Mouse (Mus musculus) left cerebral cortex, adult 2 months (tissue): ENCODE measurements around the gene Lmna. TPM values are rescaled to one million over a fixed set of nuclear protein-coding genes. Genes with fewer than 3 reads are reported as not detected.

Experiments used
- DNase-seq, 2 experiments: peaks; one replicate each; pipeline ENCODE4 v3.0.0; 2021 to 2022; ENCODE audit warnings: low spot score in 2 of 2, mixed read lengths in 1 of 2; ENCODE audit errors: extremely low spot score in 1 of 2
- H3K27ac ChIP-seq: fragments of 200-600 bp; 2 replicates; pipeline ENCODE4 v1.8.1; 2022
- H3K4me3 ChIP-seq: fragments of 200-600 bp; 2 replicates; pipeline ENCODE4 v1.8.1; 2022
- CTCF ChIP-seq: fragments of 200-600 bp; IDR thresholded peaks from 2 replicates; pipeline ENCODE4 v1.8.1; 2022; ENCODE audit warnings: antibody characterized with exemption, mild to moderate bottlenecking, moderate library complexity
- intact Hi-C: fragments of 180-260 bp; cut with DNase I; formaldehyde crosslinking; loops from one replicate; pipeline ENCODE4 v1.15.1; 2025
- total RNA-seq, 2 experiments: library from RNA; stranded (reverse); gene quantifications; 2 replicates each; pipeline ENCODE4 v1.2.3; 2021

Gene Lmna
- total RNA-seq, 2 experiments from 2014 or later = 59.3 to 61.7 TPM

DNA sequence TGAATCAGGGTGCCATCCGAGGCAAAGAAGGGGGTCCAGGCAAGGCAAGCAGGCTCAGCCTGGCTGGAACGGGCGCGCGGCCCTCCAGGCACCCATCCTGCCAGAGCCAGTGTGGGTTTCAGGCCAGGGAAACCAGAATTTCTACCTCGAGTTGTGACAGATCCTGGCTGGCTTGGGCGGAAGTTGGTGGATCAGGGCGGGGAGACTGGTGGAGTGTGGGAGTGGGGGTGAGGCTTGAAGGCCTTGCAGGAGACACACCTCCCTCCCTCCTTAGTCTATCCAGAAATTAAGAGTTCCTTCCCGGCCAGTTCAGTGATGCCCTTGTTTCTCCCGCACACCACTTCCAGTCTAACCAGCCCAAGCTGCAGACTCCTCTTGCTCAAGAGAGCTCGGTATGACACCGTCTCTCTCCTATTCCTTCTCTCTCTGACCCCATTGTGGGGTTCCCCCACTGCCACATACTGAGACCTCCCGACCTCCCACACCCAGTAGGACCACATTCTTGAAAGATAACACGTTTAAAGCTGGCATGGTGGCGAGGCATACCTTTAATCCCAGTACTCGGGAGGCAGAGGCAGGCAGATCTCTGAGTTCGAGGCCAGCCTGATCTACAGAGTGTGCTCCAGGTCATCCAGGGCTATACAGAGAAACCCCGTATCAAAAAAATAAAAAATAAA is 54.0 kb downstream of the Lmna start:
- intact Hi-C loops = no loop called here
- H3K27ac ChIP-seq = no peak overlapping the region
- H3K4me3 ChIP-seq = no peak overlapping the region
- TF ChIP-seq CTCF = no peak
- no peak for DNase-seq

DNA sequence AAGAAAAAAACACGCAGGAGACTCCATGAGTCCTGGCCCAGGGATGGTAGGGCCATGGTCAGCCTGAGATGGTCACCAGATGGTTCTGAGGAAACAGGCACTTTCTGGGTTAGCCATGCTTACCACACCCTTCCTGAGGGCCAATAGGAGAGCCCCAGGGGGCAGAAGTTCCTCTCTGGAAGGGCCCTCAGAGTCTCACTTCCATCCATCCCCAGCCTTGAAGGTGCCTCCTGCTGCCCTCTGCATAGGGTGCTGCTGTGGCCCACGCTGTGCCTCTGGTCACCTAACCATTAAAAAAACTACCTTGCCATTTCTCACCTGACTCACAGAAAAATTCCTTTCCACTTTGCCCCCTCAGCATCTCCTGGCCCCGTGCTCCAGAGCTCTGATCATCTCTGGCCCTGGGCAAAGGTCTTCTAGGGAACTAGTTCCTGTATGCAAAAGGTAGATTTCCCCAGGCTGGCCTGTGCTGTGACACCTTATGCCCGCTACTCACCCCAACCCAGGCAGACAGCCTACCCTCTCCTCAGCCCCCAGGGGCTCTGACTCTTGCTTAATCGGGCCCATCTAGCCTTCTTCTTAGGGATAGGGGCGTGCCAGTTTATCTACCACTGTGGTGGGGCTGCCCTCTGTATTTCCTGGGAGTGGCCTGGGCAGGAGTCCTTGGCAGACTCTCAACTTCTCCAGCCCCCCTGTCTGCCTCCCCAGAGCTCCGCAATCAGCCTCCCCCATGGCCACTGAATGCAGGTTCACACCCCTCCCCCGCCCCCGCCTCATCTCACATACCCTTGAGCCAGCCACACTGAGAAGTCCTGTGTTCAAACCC is 54.8 kb downstream of the Lmna start:
- intact Hi-C loops = no loop called here

GRCm38 (mm10) chr3:88453986-88454385 is 55.8 kb downstream of the Lmna start:
- TF ChIP-seq CTCF = no peak
- no peak overlapping the region for H3K27ac ChIP-seq
- intact Hi-C loops = no loop called here
- H3K4me3 ChIP-seq = no peak overlapping the region
- no peak for DNase-seq

More for the DNA sequence above, 54.8 kb downstream of the Lmna start:
- no peak for DNase-seq
- H3K27ac ChIP-seq = no peak overlapping the region
- H3K4me3 ChIP-seq = no peak overlapping the region
- TF ChIP-seq CTCF = no peak

- no peak for DNase-seq
- Histone ChIP-seq H3K4me3 (no peak overlapping the region), H3K27ac (no peak overlapping the region)
- TF ChIP-seq CTCF = no peak
- intact Hi-C loops = no loop called here
Observed at GRCm38 (mm10) chr3:88453369-88453768, 56.4 kb downstream of the Lmna start.

- TF ChIP-seq CTCF = no peak
- intact Hi-C loops = no loop called here
- H3K27ac ChIP-seq = no peak overlapping the region
- no peak overlapping the region for H3K4me3 ChIP-seq
- DNase-seq = no peak
Observed at GRCm38 (mm10) chr3:88452716-88453115, 57.0 kb downstream of the Lmna start.

- no peak for TF ChIP-seq CTCF
- Histone ChIP-seq H3K27ac (no peak overlapping the region), H3K4me3 (no peak overlapping the region)
- DNase-seq = no peak
- intact Hi-C loops = no loop called here
Observed at GRCm38 (mm10) chr3:88452246-88452645, 57.5 kb downstream of the Lmna start.

DNA sequence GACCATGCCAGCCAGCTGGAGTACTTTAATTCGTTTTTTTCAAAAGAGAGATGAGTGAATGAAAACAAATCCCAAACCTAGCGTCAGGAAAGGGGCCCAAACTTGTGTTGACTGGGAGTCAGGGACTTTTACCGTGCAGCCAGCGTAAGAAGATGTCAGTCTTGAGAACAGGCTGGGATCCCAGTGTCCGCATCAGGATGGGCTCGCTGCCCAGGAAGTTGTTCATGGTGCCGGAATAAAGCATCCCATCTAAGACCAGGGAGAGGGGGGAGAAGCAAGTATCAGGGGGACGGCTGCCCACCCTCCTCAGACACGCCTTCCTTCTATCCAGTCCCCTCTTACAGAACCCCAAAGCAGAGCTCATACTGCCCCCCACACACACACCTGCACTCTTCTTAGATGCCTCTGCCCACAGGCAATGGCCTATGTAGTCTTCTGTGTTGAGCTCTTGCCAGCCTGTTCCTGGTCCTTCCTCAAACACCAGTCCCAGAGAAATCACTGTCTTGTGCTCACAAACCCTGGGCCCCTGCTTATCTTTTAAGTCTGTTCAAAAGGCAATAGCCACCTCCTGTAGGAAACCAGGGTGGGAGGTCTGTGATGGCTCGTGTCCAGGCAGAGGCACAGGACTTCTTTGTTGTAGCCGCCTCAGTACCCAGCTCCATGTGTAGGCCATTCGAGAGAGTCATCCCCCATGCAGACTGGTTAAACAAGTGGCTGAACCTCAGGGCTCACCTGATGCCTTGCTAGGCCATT is 59.2 kb downstream of the Lmna start:
- intact Hi-C loops = no loop called here
- DNase-seq = no peak
- no peak overlapping the region for H3K4me3 ChIP-seq
- TF ChIP-seq CTCF = no peak
- no peak overlapping the region for H3K27ac ChIP-seq

DNA sequence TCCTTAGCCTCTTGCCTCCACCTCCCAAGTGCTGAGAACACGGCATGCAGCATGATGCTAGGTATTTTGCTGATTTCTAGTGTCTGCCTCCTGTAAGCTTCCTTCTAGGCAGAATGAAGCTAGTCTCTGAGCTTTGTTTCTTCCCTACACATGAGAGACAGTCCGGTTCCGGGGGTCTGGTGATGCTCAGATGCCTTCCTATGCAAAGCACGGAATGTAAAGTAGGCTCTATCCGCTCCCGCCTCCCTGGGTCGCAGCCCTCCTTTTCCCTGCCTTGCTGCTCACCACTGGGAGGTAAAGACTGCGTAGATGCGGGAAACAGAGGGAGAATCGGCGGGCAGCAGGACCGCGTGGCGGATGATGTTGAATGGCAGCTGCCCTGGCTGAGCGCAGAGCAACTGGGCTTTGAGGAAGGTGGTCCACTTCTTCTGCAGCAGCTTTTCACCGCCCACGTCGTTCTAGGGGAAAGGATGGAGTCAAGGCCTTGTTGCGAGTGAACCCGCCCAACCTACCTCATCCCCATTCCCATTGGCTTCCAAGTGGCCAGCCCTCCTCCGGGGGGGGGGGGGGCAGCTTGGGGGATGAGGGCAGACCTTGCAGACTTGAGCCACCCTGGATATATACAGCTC is 60.2 kb downstream of the Lmna start:
- no peak for TF ChIP-seq CTCF
- H3K27ac ChIP-seq = no peak overlapping the region
- no peak for DNase-seq
- H3K4me3 ChIP-seq = peak overlapping the region; percentile 11; the same call in 1 of the 2 replicates
- intact Hi-C loops = no loop called here

DNA sequence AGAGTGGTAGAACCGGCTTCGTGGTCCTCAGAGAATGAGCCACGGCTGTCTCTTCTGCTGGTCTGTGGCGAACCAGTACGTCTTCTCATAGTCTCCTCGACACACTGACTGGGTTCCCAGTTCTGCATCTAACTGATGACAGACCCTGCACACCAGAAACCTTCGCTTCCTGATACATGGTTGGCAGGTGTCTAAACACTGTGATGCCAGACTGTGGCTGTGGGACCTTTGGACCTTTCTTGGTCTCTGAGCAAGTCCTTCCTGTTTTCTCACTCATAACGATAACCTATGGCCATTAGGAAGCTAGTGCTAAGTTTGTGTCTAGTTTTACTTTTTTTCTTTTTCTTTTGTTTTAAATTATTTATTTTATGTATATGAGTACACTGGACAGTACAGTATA is 61.3 kb downstream of the Lmna start:
- no peak for DNase-seq
- intact Hi-C loops = no loop called here
- no peak for TF ChIP-seq CTCF
- H3K27ac ChIP-seq = no peak overlapping the region
- H3K4me3 ChIP-seq = no peak overlapping the region

- DNase-seq = no peak
- H3K4me3 ChIP-seq = no peak overlapping the region
- intact Hi-C loops = no loop called here
- H3K27ac ChIP-seq = no peak overlapping the region
- TF ChIP-seq CTCF = no peak
Observed at GRCm38 (mm10) chr3:88447676-88448183, 62.0 kb downstream of the Lmna start.

- no peak for DNase-seq
- TF ChIP-seq CTCF = no peak
- Histone ChIP-seq H3K4me3 (no peak overlapping the region), H3K27ac (no peak overlapping the region)
- intact Hi-C loops = no loop called here
Observed at GRCm38 (mm10) chr3:88446471-88447123, 63.2 kb downstream of the Lmna start.
